Mouse (Mus musculus) ES-Bruce4 (cell line): ENCODE measurements around the gene Pheta2. TPM values are rescaled to one million over a fixed set of nuclear protein-coding genes. Genes with fewer than 3 reads are reported as not detected.
A peak's percentile ranks its signal among the peaks of the same experiment; 100 is the strongest.

Experiments used
- H3K27ac ChIP-seq: 2 replicates; pipeline ENCODE4 v1.5.1; 2012; ENCODE audit warnings: low read length, inconsistent platforms; ENCODE audit not compliant: insufficient read depth
- H3K27me3 ChIP-seq: 2 replicates; pipeline ENCODE4 v1.6.1; 2012; ENCODE audit warnings: mild to moderate bottlenecking, low read length, inconsistent platforms; ENCODE audit not compliant: control insufficient read depth, poor library complexity, insufficient read depth, severe bottlenecking
- H3K36me3 ChIP-seq: 2 replicates; pipeline ENCODE4 v1.6.1; 2012; ENCODE audit warnings: inconsistent platforms, mild to moderate bottlenecking, low read length, moderate library complexity; ENCODE audit not compliant: control insufficient read depth, poor library complexity, insufficient read depth, severe bottlenecking
- H3K4me1 ChIP-seq: one replicate; pipeline ENCODE4 v1.8.1; 2011; ENCODE audit warnings: low read length; ENCODE audit not compliant: control insufficient read depth, insufficient read depth
- H3K4me3 ChIP-seq: 2 replicates; pipeline ENCODE4 v1.5.1; 2011; ENCODE audit warnings: low read depth, mild to moderate bottlenecking, low read length
- H3K9ac ChIP-seq: 2 replicates; pipeline ENCODE4 v1.6.1; 2012; ENCODE audit warnings: low read depth, mild to moderate bottlenecking, inconsistent platforms; ENCODE audit not compliant: poor library complexity, severe bottlenecking
- H3K9me3 ChIP-seq: replicated peaks from 2 replicates; pipeline ENCODE4 v1.6.1; 2012; ENCODE audit warnings: mild to moderate bottlenecking, low read length, inconsistent platforms; ENCODE audit not compliant: control insufficient read depth, poor library complexity, insufficient read depth, severe bottlenecking
- CTCF ChIP-seq: IDR thresholded peaks from one replicate; pipeline ENCODE4 v1.8.1; 2011; ENCODE audit warnings: low read depth, low read length
- EP300 ChIP-seq: IDR thresholded peaks from 2 replicates; pipeline ENCODE4 v1.6.1; 2011; ENCODE audit warnings: low read depth, low read length; ENCODE audit not compliant: insufficient read depth
- POLR2A ChIP-seq: IDR thresholded peaks from one replicate; pipeline ENCODE4 v1.8.1; 2011; ENCODE audit warnings: low read length; ENCODE audit not compliant: insufficient read depth
- polyA plus RNA-seq: library from polyadenylated mRNA; stranded (reverse); fragments of >200 nt; gene quantifications from 2 replicates; pipeline ENCODE4 v1.2.4, GENCODE M21; 2011; ENCODE audit warnings: low read depth; ENCODE audit not compliant: missing spikeins, insufficient read depth, insufficient read length

The Pheta2 gene
- 1.8 and 2.7 TPM in 2 replicates for polyA plus RNA-seq

GRCm38 (mm10) chr15:82338593-82339112, at the start of gene Pheta2, which contains the start of the genes Naga and Smdt1:
Gene Pheta2, plus strand, starts transcription at chr15:82338942.
Gene Naga, minus strand, starts transcription at chr15:82338925.
Gene Smdt1, plus strand, starts transcription at chr15:82338959.
- H3K27ac ChIP-seq, result no peak within 1 kb of the TSS
- no peaks in the 10 kb centered on the region for H3K27me3 ChIP-seq

DNA sequence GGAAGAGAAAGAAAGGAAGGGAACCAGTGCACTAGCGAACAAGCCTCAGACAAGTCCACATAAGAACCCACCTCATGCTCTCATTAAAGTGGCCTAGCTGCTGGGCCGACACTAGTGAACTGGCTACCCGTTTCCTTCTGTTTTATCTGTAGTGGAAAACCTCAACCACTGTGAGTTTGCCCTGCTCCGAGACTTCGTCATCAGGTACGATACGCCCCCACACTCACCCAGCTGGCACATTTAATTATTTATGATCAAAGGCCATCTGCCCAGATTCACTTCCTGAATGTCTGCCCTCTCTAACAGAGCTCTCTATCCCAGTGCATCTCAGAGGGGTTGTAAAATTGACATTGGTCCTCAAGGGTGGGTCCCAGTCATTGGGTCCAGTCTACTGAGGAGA, 48.5 kb upstream of the Pheta2 start:
- Histone ChIP-seq H3K27me3 (no peaks in the 10 kb centered on the region), H3K4me1 (peaks cover 2% of the 10 kb centered on the region), H3K9me3 (no peaks in the 10 kb centered on the region), H3K27ac (no peak overlapping the region), H3K36me3 (no peaks in the 10 kb centered on the region; the same call in 1 of the 2 replicates), H3K4me3 (no peak overlapping the region), H3K9ac (no peak overlapping the region)
- TF ChIP-seq EP300 (no peak), POLR2A (no peak), CTCF (no peak)

More at GRCm38 (mm10) chr15:82338593-82339112, at the start of gene Pheta2, which contains the start of the genes Naga and Smdt1:
- peaks cover 4% of the 10 kb centered on the region for H3K4me1 ChIP-seq
- no peaks in the 10 kb centered on the region for H3K9me3 ChIP-seq
- TF ChIP-seq CTCF, result no peak
- 0 out of 2 replicates have a peak, but pooled peaks have one; percentile 7 for TF ChIP-seq EP300
- TF ChIP-seq POLR2A, result peak; percentile 59
- H3K9ac ChIP-seq, result peak within 1 kb of the TSS; percentile 68
- peaks cover 8% of the 10 kb centered on the region for H3K36me3 ChIP-seq
- H3K4me3 ChIP-seq, result peak within 1 kb of the TSS; percentile 85

DNA sequence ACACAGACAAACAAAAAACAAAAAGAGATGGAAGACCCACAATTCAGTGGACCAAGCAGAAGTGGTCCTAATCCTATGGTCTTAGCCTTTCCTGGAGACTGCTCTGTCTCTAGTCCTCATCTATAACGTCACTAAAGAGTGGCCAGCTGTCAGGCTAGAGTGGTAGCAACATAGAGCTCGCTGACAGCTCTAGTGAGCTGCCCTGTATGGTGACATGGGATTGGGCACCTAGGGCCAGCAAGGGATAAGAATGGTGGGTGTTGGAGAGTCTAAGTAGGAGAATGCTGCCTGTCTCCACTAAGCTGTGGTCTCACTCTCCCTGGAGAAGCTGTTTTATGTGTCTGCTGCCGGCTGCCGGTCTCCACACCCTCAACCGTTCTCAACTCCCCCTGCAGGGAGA, 45.9 kb upstream of the Pheta2 start:
- TF ChIP-seq POLR2A (no peak), CTCF (no peak), EP300 (no peak)
- Histone ChIP-seq H3K4me1 (peaks cover 2% of the 10 kb centered on the region), H3K9ac (no peak overlapping the region), H3K27ac (no peak overlapping the region), H3K27me3 (no peaks in the 10 kb centered on the region), H3K4me3 (no peak overlapping the region), H3K36me3 (no peaks in the 10 kb centered on the region; the same call in 1 of the 2 replicates), H3K9me3 (no peaks in the 10 kb centered on the region)

DNA sequence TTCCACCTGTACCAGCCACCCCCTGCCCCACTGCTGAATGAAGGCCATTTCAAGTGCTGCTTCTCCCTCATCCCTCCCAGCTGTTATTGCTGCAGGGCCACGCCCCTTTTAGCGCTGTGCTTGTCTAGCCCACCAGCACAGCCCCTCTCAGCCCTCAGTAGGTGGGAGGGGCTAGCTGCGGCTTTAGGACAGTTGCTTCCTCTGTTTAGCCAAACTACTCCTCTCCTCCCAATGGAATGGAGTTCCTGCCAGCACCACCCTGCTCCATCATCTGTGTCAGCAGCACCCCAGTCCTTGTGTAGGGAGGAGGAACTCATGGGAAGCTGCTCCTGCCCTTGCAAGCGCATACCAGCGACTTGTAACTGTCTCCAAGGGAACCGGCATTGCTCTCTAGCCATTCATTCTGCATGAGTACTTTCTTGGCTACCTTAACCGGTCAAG, 45.5 kb upstream of the Pheta2 start:
- H3K27me3 ChIP-seq, result no peaks in the 10 kb centered on the region
- no peak overlapping the region for H3K27ac ChIP-seq
- TF ChIP-seq EP300 (no peak), CTCF (no peak), POLR2A (no peak)
- no peak overlapping the region for H3K4me3 ChIP-seq
- peaks cover 2% of the 10 kb centered on the region for H3K4me1 ChIP-seq
- H3K9ac ChIP-seq, result no peak overlapping the region
- H3K9me3 ChIP-seq, result no peaks in the 10 kb centered on the region
- H3K36me3 ChIP-seq, result no peaks in the 10 kb centered on the region; the same call in 1 of the 2 replicates

DNA sequence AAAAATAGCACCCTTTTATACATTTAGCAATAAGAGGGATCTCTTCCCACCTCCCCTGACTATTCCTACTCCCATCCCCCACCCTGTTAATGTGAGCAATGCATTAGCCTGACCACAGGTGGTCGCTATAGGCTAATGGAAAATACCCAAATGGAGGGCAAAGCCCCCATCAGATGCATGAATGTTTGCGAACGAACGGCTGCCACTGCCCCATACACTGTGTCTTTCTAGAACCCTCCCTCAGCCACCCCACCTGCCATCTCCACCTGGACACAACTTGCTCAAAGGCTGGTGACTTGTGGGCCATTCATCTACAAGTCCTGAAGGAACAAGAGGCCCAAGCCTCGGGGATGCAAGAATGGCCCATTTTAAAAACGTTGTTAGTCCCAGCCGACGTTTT, 44.7 kb upstream of the Pheta2 start:
- H3K36me3 ChIP-seq, result no peaks in the 10 kb centered on the region; the same call in 1 of the 2 replicates
- H3K27me3 ChIP-seq, result no peaks in the 10 kb centered on the region
- H3K27ac ChIP-seq, result no peak overlapping the region
- H3K4me3 ChIP-seq, result no peak overlapping the region
- H3K4me1 ChIP-seq, result peaks cover 2% of the 10 kb centered on the region
- TF ChIP-seq CTCF (peak; percentile 33), POLR2A (no peak)
- no peak overlapping the region for H3K9ac ChIP-seq
- H3K9me3 ChIP-seq, result no peaks in the 10 kb centered on the region

GRCm38 (mm10) chr15:82298764-82299561, 39.8 kb upstream of the Pheta2 start, which contains the start of gene Wbp2nl:
Gene Wbp2nl, plus strand, starts transcription at chr15:82298954.
- H3K36me3 ChIP-seq, result no peaks in the 10 kb centered on the region
- no peaks in the 10 kb centered on the region for H3K27me3 ChIP-seq
- H3K4me1 ChIP-seq, result peaks cover 2% of the 10 kb centered on the region
- no peak within 1 kb of the TSS for H3K27ac ChIP-seq
- no peaks in the 10 kb centered on the region for H3K9me3 ChIP-seq
- TF ChIP-seq EP300 (no peak), POLR2A (no peak), CTCF (no peak)
- H3K4me3 ChIP-seq, result peak within 1 kb of the TSS; percentile 75
- H3K9ac ChIP-seq, result no peak within 1 kb of the TSS; the same call in 1 of the 2 replicates
